17 mouse cellular contexts compared by ENCODE assay signal in genomic region chr2:129373307-129373706, GRCm38 (mm10). TPM values are rescaled to one million over a fixed set of nuclear protein-coding genes. Genes with fewer than 3 reads are reported as not detected.
A peak's percentile ranks its signal among the peaks of the same experiment; 100 is the strongest.
DNase-seq lines count a peak whose midpoint lies in the region; ATAC-seq and TF ChIP-seq lines count a peak whose summit lies in the region.
"Had no signal": no experiment of that assay in that cellular context is flagged by ENCODE, and none has a peak within 500 bp of the region (broad histone marks: within the 10 kb centered on the region; RNA-seq: fewer than 3 reads in every experiment).

No protein-coding gene starts in this region.

- no peaks in the 10 kb centered on the region for H3K36me3 ChIP-seq in lung, postnatal 0 days (ENCODE audit: insufficient read depth, low read length)
- H3K36me3 ChIP-seq in macrophage (ENCODE audit: inconsistent target), result no peaks in the 10 kb centered on the region
- no peaks in the 10 kb centered on the region for H3K36me3 ChIP-seq in forebrain, embryonic 13.5 days (ENCODE audit: poor library complexity, severe bottlenecking)
- H3K36me3 ChIP-seq: embryonic facial prominence, embryonic 12.5 days; forebrain, embryonic 15.5 days; kidney, embryonic 15.5 days; stomach, embryonic 15.5 days had no signal

- no peak for TF ChIP-seq EP300 in lung, postnatal 0 days (IDR thresholded peaks at IDR 0.05)

- H3K27me3 ChIP-seq in lung, postnatal 0 days (replicated peaks; ENCODE audit: insufficient read depth, low read length), result no peaks in the 10 kb centered on the region
- H3K27me3 ChIP-seq in forebrain, embryonic 13.5 days, result no peaks in the 10 kb centered on the region
- H3K27me3 ChIP-seq: embryonic facial prominence, embryonic 12.5 days; forebrain, embryonic 15.5 days; kidney, embryonic 15.5 days; stomach, embryonic 15.5 days had no signal

- WGBS in lung, postnatal 0 days, result 68% methylated on average over 4 of the region's 4 CpGs
- 68% methylated on average over 4 of the region's 4 CpGs for WGBS in lung, adult 2 months
- 1% methylated on average over 4 of the region's 4 CpGs for WGBS in macrophage (ENCODE audit: missing documents)
- 95% methylated on average over 4 of the region's 4 CpGs for WGBS in forebrain, embryonic 13.5 days

- no peak overlapping the region for H3K9ac ChIP-seq in lung, postnatal 0 days (replicated peaks; ENCODE audit: low read depth)
- no peak overlapping the region for H3K9ac ChIP-seq in forebrain, embryonic 13.5 days
- H3K9ac ChIP-seq: embryonic facial prominence, embryonic 12.5 days; forebrain, embryonic 15.5 days; kidney, embryonic 15.5 days; stomach, embryonic 15.5 days had no signal

- H3K4me1 ChIP-seq in lung, postnatal 0 days (ENCODE audit: insufficient read depth, low read depth, low read length), result no peaks in the 10 kb centered on the region
- H3K4me1 ChIP-seq in lung, adult 2 months (ENCODE audit: control insufficient read depth, insufficient read depth, low read length), result no peaks in the 10 kb centered on the region
- H3K4me1 ChIP-seq in forebrain, embryonic 13.5 days, result no peaks in the 10 kb centered on the region
- H3K4me1 ChIP-seq: embryonic facial prominence, embryonic 12.5 days; forebrain, embryonic 15.5 days; kidney, embryonic 15.5 days; stomach, embryonic 15.5 days had no signal

- H3K27ac ChIP-seq in lung, postnatal 0 days (ENCODE audit: low read length), result no peak overlapping the region
- peak overlapping the region; percentile 57 for H3K27ac ChIP-seq in macrophage
- H3K27ac ChIP-seq in forebrain, embryonic 13.5 days, result no peak overlapping the region
- H3K27ac ChIP-seq: embryonic facial prominence, embryonic 12.5 days; forebrain, embryonic 15.5 days; kidney, embryonic 15.5 days; stomach, embryonic 15.5 days had no signal

- no peaks in the 10 kb centered on the region for H3K9me3 ChIP-seq in lung, postnatal 0 days (ENCODE audit: low read length)
- no peaks in the 10 kb centered on the region for H3K9me3 ChIP-seq in forebrain, embryonic 13.5 days (replicated peaks)
- H3K9me3 ChIP-seq: embryonic facial prominence, embryonic 12.5 days; forebrain, embryonic 15.5 days; kidney, embryonic 15.5 days; stomach, embryonic 15.5 days had no signal

- TF ChIP-seq POLR2A in lung, adult 2 months (IDR thresholded peaks at IDR 0.05; ENCODE audit: borderline replicate concordance, extremely low read depth, low read depth, low read length), result no peak

- no peak overlapping the region for H3K4me2 ChIP-seq in lung, postnatal 0 days (replicated peaks; ENCODE audit: low read depth, low read length)
- no peak overlapping the region for H3K4me2 ChIP-seq in forebrain, embryonic 13.5 days
- H3K4me2 ChIP-seq: embryonic facial prominence, embryonic 12.5 days; forebrain, embryonic 15.5 days; kidney, embryonic 15.5 days; stomach, embryonic 15.5 days had no signal

- H3K79me2 ChIP-seq in macrophage (ENCODE audit: inconsistent target), result no peaks in the 10 kb centered on the region

- intact Hi-C loops in gastrocnemius, postnatal 36 days (cut with DNase I), result no loop called here

- TF ChIP-seq CTCF in lung, postnatal 0 days (IDR thresholded peaks at IDR 0.05), result no peak
- TF ChIP-seq CTCF in lung, adult 2 months (IDR thresholded peaks at IDR 0.05; ENCODE audit: insufficient read depth, low read length), result no peak

- peak; percentile 5 for DNase-seq in gastrocnemius, adult 18-20 months (ENCODE audit: low spot score)
- no peak for DNase-seq in gastrocnemius, postnatal 36 days
- DNase-seq in lung, postnatal 0 days (ENCODE audit: low spot score), result peak; percentile 52
- DNase-seq in lung, adult 2 months, result no peak
- no peak for DNase-seq in retina, postnatal 1 day
- DNase-seq in frontal cortex, postnatal 36 days (ENCODE audit: low spot score in 2 of 2), result no peak
- DNase-seq: adrenal gland, postnatal 25 days; cerebellum, adult 9-11 months; heart, postnatal 4 days; thymus, postnatal 4 days had no signal

- peak; percentile 40 for ATAC-seq in lung, postnatal 0 days
- ATAC-seq in forebrain, embryonic 13.5 days, result no peak
- ATAC-seq: forebrain, embryonic 15.5 days had no signal

- H3K4me3 ChIP-seq in lung, postnatal 0 days (ENCODE audit: low read depth, low read length), result no peak overlapping the region
- no peak overlapping the region for H3K4me3 ChIP-seq in lung, adult 2 months (replicated peaks; ENCODE audit: extremely low read depth, low read depth, low read length)
- no peak overlapping the region for H3K4me3 ChIP-seq in macrophage (ENCODE audit: inconsistent target)
- no peak overlapping the region for H3K4me3 ChIP-seq in forebrain, embryonic 13.5 days
- H3K4me3 ChIP-seq: embryonic facial prominence, embryonic 12.5 days; forebrain, embryonic 15.5 days; kidney, embryonic 15.5 days; stomach, embryonic 15.5 days had no signal

RNA-seq across cellular contexts. Expression of gene Il1b, which starts 2.4 kb away (rescaled TPM):
- not detected for total RNA-seq in gastrocnemius, adult 18-20 months (2021)
- total RNA-seq in gastrocnemius, postnatal 36 days (2021), result not detected
- polyA plus RNA-seq in lung, postnatal 0 days (2015; fragmentation: Nextera tagmentation; extraction: Ambion mirVana), result 5.0 and 12.4 TPM in 2 replicates
- polyA plus RNA-seq in lung, adult 2 months (2012; rRNA removed), result 3.1 and 7.1 TPM in 2 replicates
- total RNA-seq in macrophage (2018; cell fraction: chromatin; rRNA removed), result 1,000 to 10,000 TPM in 11 of 26 experiments, 100 to 1,000 TPM in 9, 10 to 100 TPM in 5, 1 to 10 TPM in 1; 5.0 to 3,989 (median 821) TPM
- 1,000 to 10,000 TPM in 10 of 26 experiments, 100 to 1,000 TPM in 8, 10 to 100 TPM in 6, 1 to 10 TPM in 2; 6.3 to 4,375 (median 357) TPM for total RNA-seq in macrophage (2018; cell fraction: cytosol; rRNA removed)
- 1,000 to 10,000 TPM in 10 of 26 experiments, 100 to 1,000 TPM in 13, 10 to 100 TPM in 2, 1 to 10 TPM in 1; 7.7 to 3,657 (median 793) TPM for total RNA-seq in macrophage (2018; cell fraction: nucleus; rRNA removed)
- polyA plus RNA-seq in macrophage (2018), result 7.3 to 16.2 TPM (median 8.7 TPM) in 3 replicates
- 0.17 TPM in 1 of 2 replicates, not detected in the other for polyA plus RNA-seq in forebrain, embryonic 13.5 days (2015; fragmentation: Nextera tagmentation; extraction: Ambion mirVana)
- total RNA-seq: adrenal gland, postnatal 25 days; midbrain, postnatal 0 days had no signal
- polyA plus RNA-seq: embryonic facial prominence, embryonic 12.5 days; forebrain, embryonic 15.5 days; kidney, embryonic 15.5 days had no signal

Comparison
In these comparisons a context has a peak if more than half of its experiments do, and no peak if none do; other contexts are left out.
1. DNase-seq: peak in gastrocnemius, adult 18-20 months (single experiment) and lung, postnatal 0 days (single experiment); none in gastrocnemius, postnatal 36 days (0 of 2), lung, adult 2 months (single experiment), retina, postnatal 1 day (single experiment) and frontal cortex, postnatal 36 days (0 of 2).